Mouse (Mus musculus): ENCODE results near the gene Spic. TPM values are rescaled to one million over a fixed set of nuclear protein-coding genes. Genes with fewer than 3 reads are reported as not detected.

Spic gene
- 0.10 and 0.28 TPM in 2 replicates for polyA plus RNA-seq (2016; fragmentation: Nextera tagmentation; extraction: Ambion mirVana)

DNA sequence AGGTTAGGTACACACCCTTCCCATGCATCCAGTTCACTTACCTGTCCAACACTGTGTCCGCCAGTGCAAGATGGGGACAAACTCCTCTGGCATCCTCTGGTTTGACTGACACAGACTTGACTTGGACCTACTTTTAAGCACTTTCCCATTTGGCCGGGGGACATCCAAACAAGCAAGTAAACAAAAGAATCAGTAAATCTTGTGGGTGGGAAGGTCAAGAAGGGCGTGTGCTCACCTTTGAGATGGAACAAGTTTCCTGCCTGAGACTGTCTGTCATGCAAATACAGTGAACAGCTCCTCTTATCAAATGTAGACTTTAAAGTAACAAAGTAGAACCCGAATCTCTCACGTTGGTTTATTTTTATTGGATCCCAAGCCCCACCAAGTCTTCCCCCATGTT lies at the start of gene Spic:
Gene Spic, minus strand, starts transcription at position 91 of the 400 bp plus-strand sequence.
- H3K9me3 ChIP-seq (replicated peaks): no peaks in the 10 kb centered on the region
- H3K36me3 ChIP-seq: no peaks in the 10 kb centered on the region
- WGBS: 60% methylated on average over 5 of the region's 5 CpGs
- H3K4me3 ChIP-seq: no peak within 1 kb of the TSS
- no peak for ATAC-seq (ENCODE audit: insufficient number of reproducible peaks, low FRiP score)
- H3K9ac ChIP-seq: no peak within 1 kb of the TSS
- H3K4me1 ChIP-seq (replicated peaks): no peaks in the 10 kb centered on the region
- no peaks in the 10 kb centered on the region for H3K27me3 ChIP-seq (replicated peaks)
- H3K4me2 ChIP-seq: no peak within 1 kb of the TSS
- no peak within 1 kb of the TSS for H3K27ac ChIP-seq (ENCODE audit: poor library complexity, severe bottlenecking)

DNA sequence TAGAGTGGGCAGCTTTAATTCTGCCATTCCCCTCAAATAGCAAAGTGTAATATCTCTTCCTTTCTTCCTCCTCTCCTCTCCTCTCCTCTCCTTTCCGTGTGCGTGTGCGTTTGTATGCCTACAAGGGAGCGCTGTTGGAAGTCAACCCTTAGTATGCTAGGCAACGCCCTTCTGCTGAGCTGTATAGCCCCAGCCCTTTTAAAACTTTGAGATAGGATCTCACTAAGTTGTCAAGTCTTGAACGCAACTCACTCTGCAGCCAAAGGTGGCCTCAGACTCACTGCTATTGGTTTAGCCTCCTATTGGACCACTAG lies 47.5 kb upstream of the Spic start:
- Histone ChIP-seq H3K4me1 (replicated peaks) (peaks cover 15% of the 10 kb centered on the region), H3K4me2 (peak overlapping the region; percentile 93), H3K36me3 (peaks cover 9% of the 10 kb centered on the region), H3K4me3 (peak overlapping the region; percentile 99), H3K9ac (peak overlapping the region; percentile 99), H3K27me3 (replicated peaks) (no peaks in the 10 kb centered on the region; the same call in 1 of the 2 replicates), H3K9me3 (replicated peaks) (no peaks in the 10 kb centered on the region), H3K27ac (ENCODE audit: poor library complexity, severe bottlenecking) (no peak overlapping the region)
- WGBS: 7% methylated on average over 6 of the region's 6 CpGs
- 0 out of 2 replicates have a peak, but pooled peaks have one; percentile 33 for ATAC-seq (ENCODE audit: insufficient number of reproducible peaks, low FRiP score)

DNA sequence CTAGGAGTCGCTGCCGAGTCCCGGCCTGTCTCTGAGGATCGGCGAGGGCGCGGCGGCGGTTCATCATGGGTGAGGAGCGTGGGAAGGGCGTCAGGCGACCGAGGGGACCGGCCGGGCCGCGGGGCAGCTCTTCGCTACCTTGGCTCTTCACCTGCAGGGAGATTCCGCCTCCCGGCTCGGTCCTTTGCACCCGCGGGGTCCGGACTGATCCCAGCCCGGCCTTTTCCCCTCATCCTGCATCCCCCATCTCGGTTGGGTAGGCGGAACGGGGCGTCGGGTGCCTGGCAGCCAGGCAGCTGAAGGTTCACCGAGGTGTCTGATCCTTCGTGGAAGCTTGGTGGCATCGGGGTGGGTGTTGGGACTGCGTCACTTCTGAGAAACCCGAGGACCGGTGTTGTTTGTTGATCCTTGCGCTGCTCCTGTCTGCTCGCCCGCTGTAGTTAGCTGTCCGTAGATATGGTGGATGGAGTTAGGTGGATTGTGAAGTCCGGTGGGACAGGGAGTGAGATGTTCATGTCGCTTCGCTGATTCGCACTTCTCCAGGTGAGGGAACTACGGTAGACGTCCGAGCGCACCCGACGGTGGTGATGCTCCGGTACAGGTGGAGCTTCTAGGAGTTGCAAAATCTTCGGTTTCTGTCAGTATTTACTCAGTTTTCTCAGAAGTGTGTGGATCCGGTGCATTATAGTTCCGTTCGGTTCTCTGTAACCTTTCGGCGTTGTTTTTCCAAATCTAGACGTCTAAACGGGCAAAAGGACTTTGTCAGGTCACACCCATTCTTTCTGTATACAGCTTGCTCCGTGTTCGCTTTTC lies 46.9 kb upstream of the Spic start:
- Histone ChIP-seq H3K4me2 (peak overlapping the region; percentile 93), H3K27ac (ENCODE audit: poor library complexity, severe bottlenecking) (peak overlapping the region; percentile 81), H3K9me3 (replicated peaks) (no peaks in the 10 kb centered on the region), H3K36me3 (peaks cover 3% of the 10 kb centered on the region; the same call in 1 of the 2 replicates), H3K27me3 (replicated peaks) (no peaks in the 10 kb centered on the region; the same call in 1 of the 2 replicates), H3K4me3 (peak overlapping the region; percentile 99), H3K9ac (peak overlapping the region; percentile 99), H3K4me1 (replicated peaks) (peaks cover 15% of the 10 kb centered on the region)
- WGBS: 2% methylated on average over 61 of the region's 61 CpGs
- ATAC-seq (ENCODE audit: insufficient number of reproducible peaks, low FRiP score): peak; percentile 43

DNA sequence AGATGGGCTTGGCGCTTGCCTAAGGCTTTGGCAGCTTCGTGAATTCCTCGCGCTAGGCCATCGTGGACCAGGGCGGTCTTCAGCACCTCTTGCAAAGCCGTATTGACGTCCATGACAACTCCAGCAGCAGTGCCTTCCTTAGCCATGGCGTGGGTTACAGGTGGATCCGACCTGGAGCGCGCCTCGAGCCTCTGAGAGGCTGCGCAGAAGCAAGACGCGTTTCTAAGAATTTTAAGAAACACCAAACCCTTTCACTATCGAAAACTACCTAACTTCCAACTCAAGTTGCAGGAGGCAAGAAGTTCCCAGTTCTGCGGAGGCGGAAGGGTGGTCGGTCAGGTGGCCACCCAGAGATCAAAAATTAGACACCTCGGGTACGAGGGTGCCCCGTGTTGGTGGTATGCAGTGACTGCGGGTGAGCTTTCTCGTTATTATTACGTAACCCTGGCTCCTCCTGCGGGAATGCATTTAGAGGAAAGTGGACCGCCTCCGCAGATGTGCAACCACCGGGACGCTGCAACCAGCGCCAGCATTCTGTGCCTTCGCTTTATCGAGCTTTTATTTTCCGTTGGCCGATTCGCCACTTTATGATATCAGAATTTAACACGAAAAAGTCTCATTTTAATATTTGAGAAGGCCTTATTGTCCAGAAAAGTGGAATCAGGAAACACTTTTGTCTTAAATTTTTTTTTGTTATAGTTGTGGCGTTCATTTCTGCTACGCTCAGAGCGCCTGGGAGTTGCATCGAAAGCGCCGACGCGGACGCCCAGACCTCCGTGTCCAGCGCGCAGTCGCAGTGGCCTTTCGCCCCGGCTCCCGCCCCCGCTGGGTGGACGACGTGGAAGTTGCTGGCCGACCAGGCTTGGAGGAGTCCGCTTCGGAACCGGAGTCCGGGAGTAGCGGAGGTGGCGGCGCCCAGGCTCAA lies 46.0 kb upstream of the Spic start, which contains the start of gene Arl1:
Gene Arl1, plus strand, starts transcription at position 288 of the 925 bp plus-strand sequence.
- Histone ChIP-seq H3K4me2 (peak within 1 kb of the TSS; percentile 93), H3K27ac (ENCODE audit: poor library complexity, severe bottlenecking) (peak within 1 kb of the TSS; percentile 81), H3K9ac (peak within 1 kb of the TSS; percentile 99), H3K4me3 (peak within 1 kb of the TSS; percentile 99), H3K27me3 (replicated peaks) (no peaks in the 10 kb centered on the region; the same call in 1 of the 2 replicates), H3K36me3 (no peaks in the 10 kb centered on the region), H3K4me1 (replicated peaks) (peaks cover 15% of the 10 kb centered on the region), H3K9me3 (replicated peaks) (no peaks in the 10 kb centered on the region)
- ATAC-seq (ENCODE audit: insufficient number of reproducible peaks, low FRiP score): peak; percentile 93
- WGBS: under 1% methylated on average over 65 of the region's 65 CpGs

DNA sequence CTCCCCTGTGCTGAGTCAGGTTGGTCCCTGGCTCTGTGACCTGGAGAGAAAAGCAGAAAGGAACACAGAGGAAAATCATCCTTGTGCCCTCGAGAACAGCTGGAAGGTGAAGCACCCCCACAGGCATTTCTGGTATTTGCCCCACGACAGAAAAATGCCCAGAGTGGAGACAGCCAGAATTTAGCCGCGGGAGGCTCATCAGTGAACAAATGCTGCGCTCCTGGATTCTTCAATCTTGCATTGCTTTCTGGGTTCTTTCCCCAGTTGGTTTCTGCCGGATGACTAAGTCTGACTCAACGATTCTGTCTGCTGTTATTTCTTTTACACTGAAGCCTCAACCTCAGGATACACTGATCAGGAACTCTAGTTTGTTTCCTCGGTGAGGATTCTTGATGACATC lies 43.4 kb upstream of the Spic start:
- peaks cover 12% of the 10 kb centered on the region for H3K4me1 ChIP-seq (replicated peaks)
- no peak overlapping the region for H3K9ac ChIP-seq
- no peak for ATAC-seq (ENCODE audit: insufficient number of reproducible peaks, low FRiP score)
- H3K36me3 ChIP-seq: no peaks in the 10 kb centered on the region
- 59% methylated on average over 8 of the region's 8 CpGs for WGBS
- H3K27ac ChIP-seq (ENCODE audit: poor library complexity, severe bottlenecking): no peak overlapping the region
- no peak overlapping the region for H3K4me3 ChIP-seq
- H3K9me3 ChIP-seq (replicated peaks): no peaks in the 10 kb centered on the region
- H3K4me2 ChIP-seq: no peak overlapping the region
- peaks cover 9% of the 10 kb centered on the region for H3K27me3 ChIP-seq (replicated peaks)

DNA sequence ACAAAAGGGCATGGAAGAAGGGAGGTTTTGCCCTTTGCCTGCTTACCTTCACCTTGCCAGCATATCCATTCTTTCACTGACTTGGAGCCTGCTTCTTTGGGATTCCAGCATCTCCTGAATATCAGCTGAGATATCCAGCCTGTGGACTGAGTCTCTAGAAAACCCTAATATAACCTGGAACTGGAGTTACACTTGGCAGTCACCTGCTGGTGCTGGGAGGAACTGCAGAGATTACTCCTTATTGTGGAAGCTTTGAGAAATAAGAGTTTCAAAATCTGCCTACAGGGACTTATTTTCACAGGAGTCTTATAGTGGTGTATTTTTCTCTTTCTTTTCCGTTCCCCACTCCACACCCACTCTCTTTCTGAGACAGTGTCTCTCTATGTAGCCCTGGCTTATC lies 42.3 kb upstream of the Spic start:
- Histone ChIP-seq H3K4me2 (no peak overlapping the region), H3K4me3 (no peak overlapping the region), H3K4me1 (replicated peaks) (peaks cover 5% of the 10 kb centered on the region; the same call in 1 of the 2 replicates), H3K36me3 (no peaks in the 10 kb centered on the region), H3K27me3 (replicated peaks) (peaks cover 9% of the 10 kb centered on the region), H3K9me3 (replicated peaks) (no peaks in the 10 kb centered on the region), H3K9ac (no peak overlapping the region), H3K27ac (ENCODE audit: poor library complexity, severe bottlenecking) (no peak overlapping the region)
- WGBS: 39% methylated on average over 1 of the region's 1 CpGs
- no peak for ATAC-seq (ENCODE audit: insufficient number of reproducible peaks, low FRiP score)

DNA sequence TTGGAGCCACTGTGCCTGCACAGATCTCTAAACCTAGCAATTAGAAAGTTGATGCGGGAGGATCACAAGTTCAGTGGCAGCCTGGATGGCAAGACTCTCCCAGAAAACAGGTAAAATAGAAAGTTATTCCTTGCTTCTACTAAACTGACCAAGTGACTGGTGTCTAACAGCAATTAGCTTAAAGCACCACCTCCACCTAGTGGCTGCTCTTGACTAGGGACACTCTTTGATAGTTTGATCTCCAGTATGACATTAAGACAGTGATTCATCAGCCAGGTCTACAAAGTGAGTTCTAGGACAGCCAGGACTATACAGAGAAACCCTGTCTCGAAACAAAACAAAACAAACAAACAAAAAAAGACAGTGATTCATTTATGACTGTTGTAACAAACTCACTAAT lies 40.5 kb upstream of the Spic start:
- H3K9ac ChIP-seq: no peak overlapping the region
- WGBS: 47% methylated on average over 2 of the region's 2 CpGs

DNA sequence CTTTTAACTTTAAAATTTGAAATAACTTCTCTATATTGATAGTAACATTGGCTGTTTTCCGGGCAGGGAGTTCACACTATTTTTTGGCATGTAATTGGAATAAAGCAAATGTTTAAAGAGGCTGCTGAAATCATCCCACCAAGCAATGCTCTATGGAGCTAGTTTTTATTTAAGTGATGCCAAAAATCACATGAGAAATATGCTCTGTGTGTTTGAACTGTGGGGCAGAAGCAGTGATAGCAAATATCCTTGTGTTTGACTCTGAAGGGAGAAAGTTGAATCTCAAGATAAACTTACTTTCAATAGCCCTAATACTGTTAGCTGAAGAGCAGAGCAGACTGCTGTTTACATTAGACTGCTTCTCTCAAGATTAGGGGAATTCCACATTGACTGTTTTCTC lies 34.8 kb upstream of the Spic start:
- Histone ChIP-seq H3K27ac (ENCODE audit: poor library complexity, severe bottlenecking) (no peak overlapping the region), H3K4me2 (no peak overlapping the region), H3K27me3 (replicated peaks) (0 out of 2 replicates have a peak, but pooled peaks cover 12% of the 10 kb centered on the region), H3K4me3 (no peak overlapping the region), H3K36me3 (no peaks in the 10 kb centered on the region), H3K9me3 (replicated peaks) (no peaks in the 10 kb centered on the region), H3K4me1 (replicated peaks) (no peaks in the 10 kb centered on the region), H3K9ac (no peak overlapping the region)
- 68% methylated on average over 1 of the region's 1 CpGs for WGBS
- no peak for ATAC-seq (ENCODE audit: insufficient number of reproducible peaks, low FRiP score)

More for the DNA sequence above, 40.5 kb upstream of the Spic start:
- Histone ChIP-seq H3K9me3 (replicated peaks) (no peaks in the 10 kb centered on the region), H3K4me2 (no peak overlapping the region), H3K4me3 (no peak overlapping the region), H3K4me1 (replicated peaks) (peaks cover 2% of the 10 kb centered on the region; the same call in 1 of the 2 replicates), H3K27me3 (replicated peaks) (peaks cover 9% of the 10 kb centered on the region), H3K27ac (ENCODE audit: poor library complexity, severe bottlenecking) (no peak overlapping the region), H3K36me3 (no peaks in the 10 kb centered on the region)
- ATAC-seq (ENCODE audit: insufficient number of reproducible peaks, low FRiP score): no peak

DNA sequence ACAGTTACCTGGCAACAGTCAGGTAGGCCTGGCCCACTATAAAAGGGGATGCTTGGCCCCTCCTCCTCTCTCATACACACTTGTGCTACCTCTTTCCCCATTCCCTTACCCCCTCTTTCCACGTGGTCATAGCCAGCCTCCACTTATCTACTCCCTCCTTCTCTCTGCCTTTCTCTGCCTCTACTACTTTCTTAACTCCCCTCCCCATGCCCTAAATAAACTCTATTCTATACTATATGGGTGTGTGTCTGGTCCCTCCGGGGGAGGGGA lies 32.9 kb upstream of the Spic start:
- 52% methylated on average over 2 of the region's 2 CpGs for WGBS
- no peak for ATAC-seq (ENCODE audit: insufficient number of reproducible peaks, low FRiP score)
- H3K27ac ChIP-seq (ENCODE audit: poor library complexity, severe bottlenecking): no peak overlapping the region
- H3K27me3 ChIP-seq (replicated peaks): 0 out of 2 replicates have a peak, but pooled peaks cover 4% of the 10 kb centered on the region
- no peak overlapping the region for H3K9ac ChIP-seq
- no peaks in the 10 kb centered on the region for H3K36me3 ChIP-seq
- H3K4me2 ChIP-seq: no peak overlapping the region
- H3K4me1 ChIP-seq (replicated peaks): no peaks in the 10 kb centered on the region
- H3K9me3 ChIP-seq (replicated peaks): no peaks in the 10 kb centered on the region
- H3K4me3 ChIP-seq: no peak overlapping the region

DNA sequence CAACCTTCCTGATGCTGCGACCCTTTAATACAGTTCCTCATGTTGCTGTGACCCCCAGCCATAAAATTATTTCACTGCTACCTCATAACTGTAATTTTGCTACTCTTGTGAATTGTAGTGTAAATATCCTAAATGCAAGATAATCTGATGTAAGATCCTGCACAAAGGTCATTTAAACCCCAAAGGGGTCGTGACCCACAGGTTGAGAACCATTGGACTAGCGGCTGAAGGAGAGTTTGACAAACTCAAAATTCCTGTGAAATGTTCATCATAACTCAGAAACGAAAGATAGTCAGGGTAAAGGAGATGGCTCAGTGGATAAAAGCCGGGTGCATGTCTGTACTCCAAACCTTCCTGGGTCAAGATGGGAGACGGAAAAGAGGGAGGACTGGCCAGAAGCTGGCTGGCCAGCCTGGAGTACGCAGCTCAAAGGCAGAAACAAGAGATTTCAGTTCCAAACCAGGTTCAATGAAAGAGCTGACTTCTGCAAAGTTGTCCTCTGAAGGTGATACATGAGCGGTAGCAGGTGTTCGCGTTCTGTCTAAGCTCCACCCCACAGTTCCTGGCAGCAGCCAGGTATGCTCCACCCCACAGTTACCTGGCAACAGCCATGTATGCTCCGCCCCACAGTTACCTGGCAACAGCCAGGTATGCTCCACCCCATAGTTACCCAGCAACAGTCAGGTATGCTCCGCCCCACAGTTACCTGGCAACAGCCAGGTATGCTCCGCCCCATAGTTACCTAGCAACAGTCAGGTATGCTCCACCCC lies 32.4 kb upstream of the Spic start:
- H3K9me3 ChIP-seq (replicated peaks): no peaks in the 10 kb centered on the region
- no peak for ATAC-seq (ENCODE audit: insufficient number of reproducible peaks, low FRiP score)
- no peaks in the 10 kb centered on the region for H3K4me1 ChIP-seq (replicated peaks)
- no peak overlapping the region for H3K4me3 ChIP-seq
- H3K27me3 ChIP-seq (replicated peaks): 0 out of 2 replicates have a peak, but pooled peaks cover 4% of the 10 kb centered on the region
- WGBS: 45% methylated on average over 13 of the region's 13 CpGs
- H3K27ac ChIP-seq (ENCODE audit: poor library complexity, severe bottlenecking): no peak overlapping the region
- no peak overlapping the region for H3K9ac ChIP-seq
- no peaks in the 10 kb centered on the region for H3K36me3 ChIP-seq
- no peak overlapping the region for H3K4me2 ChIP-seq

All from heart, embryonic 12.5 days (tissue).